Mouse (Mus musculus) liver, postnatal 0 days (tissue): ENCODE data around the gene Dgkg.

Experiments used
- CTCF ChIP-seq: sonication (generic); IDR thresholded peaks from 2 replicates; pipeline ENCODE4 v1.5.1; 2016; ENCODE audit warnings: antibody characterized with exemption, low read depth
- EP300 ChIP-seq: IDR thresholded peaks from 2 replicates; pipeline ENCODE4 v1.6.1; 2016; ENCODE audit warnings: antibody characterized with exemption, low read depth, mild to moderate bottlenecking

GRCm38 (mm10) chr16:22552351-22552750 lies 104.7 kb downstream of the Dgkg start:
- TF ChIP-seq CTCF (no peak), EP300 (no peak)
